Mouse (Mus musculus): ENCODE results near the gene Runx1. TPM values are rescaled to one million over a fixed set of nuclear protein-coding genes. Genes with fewer than 3 reads are reported as not detected.

Runx1 gene
- total RNA-seq, 1 experiment, result 7.4 TPM

- TF ChIP-seq ZC3H11A (IDR thresholded peaks at IDR 0.05; ENCODE audit: borderline replicate concordance, low read depth, low read length) (0 out of 2 replicates have a peak, but pooled peaks have one; percentile 77), CHD2 (IDR thresholded peaks at IDR 0.05; ENCODE audit: low read depth, low read length) (no peak), HCFC1 (IDR thresholded peaks at IDR 0.05; ENCODE audit: borderline replicate concordance, insufficient read depth, low read length) (no peak)
- no peak overlapping the region for H3K27ac ChIP-seq (ENCODE audit: insufficient read depth, low read depth, low read length, poor library complexity, severe bottlenecking)
- in situ Hi-C loops (cut with MboI; ENCODE audit: low sequenced_read_pairs in 2 of 2, unreplicated experiment in 2 of 2), result no loop called here
- no peaks in the 10 kb centered on the region for H3K9me3 ChIP-seq (ENCODE audit: control insufficient read depth, insufficient read depth, low read depth, low read length)
- peak; percentile 79 for DNase-seq (ENCODE audit: low read depth, low spot score)
- H3K36me3 ChIP-seq (ENCODE audit: control insufficient read depth, insufficient read depth, low read length, poor library complexity, severe bottlenecking), result no peaks in the 10 kb centered on the region
- H3K4me3 ChIP-seq (ENCODE audit: insufficient read depth in 1 of 2, low read depth in 1 of 2, low read length in 2 of 2, poor library complexity in 1 of 2, severe bottlenecking in 1 of 2), result no peak overlapping the region
- H3K4me1 ChIP-seq (ENCODE audit: control insufficient read depth in 2 of 2, insufficient read depth in 2 of 2, low read length in 2 of 2, poor library complexity in 1 of 2), result no peaks in the 10 kb centered on the region
- no peak overlapping the region for H3K9ac ChIP-seq (ENCODE audit: insufficient read depth, low read depth, low read length, poor library complexity, severe bottlenecking)
Measured at GRCm38 (mm10) chr16:92565708-92566107, 260.2 kb downstream of the Runx1 start.

- no peak overlapping the region for H3K4me3 ChIP-seq (ENCODE audit: insufficient read depth in 1 of 2, low read depth in 1 of 2, low read length in 2 of 2, poor library complexity in 1 of 2, severe bottlenecking in 1 of 2)
Measured at GRCm38 (mm10) chr16:92565291-92565690, 260.7 kb downstream of the Runx1 start.

GRCm38 (mm10) chr16:92555051-92555450 lies 270.9 kb downstream of the Runx1 start:
- H3K9me3 ChIP-seq (ENCODE audit: control insufficient read depth, insufficient read depth, low read depth, low read length), result no peaks in the 10 kb centered on the region
- H3K9ac ChIP-seq (ENCODE audit: insufficient read depth, low read depth, low read length, poor library complexity, severe bottlenecking), result no peak overlapping the region

More at GRCm38 (mm10) chr16:92565291-92565690, 260.7 kb downstream of the Runx1 start:
- in situ Hi-C loops (cut with MboI; ENCODE audit: low sequenced_read_pairs in 2 of 2, unreplicated experiment in 2 of 2), result no loop called here
- DNase-seq (ENCODE audit: low read depth, low spot score), result no peak
- TF ChIP-seq ZNF384 (IDR thresholded peaks at IDR 0.05; ENCODE audit: low read depth, low read length) (no peak), CHD2 (IDR thresholded peaks at IDR 0.05; ENCODE audit: low read depth, low read length) (no peak), MAFK (IDR thresholded peaks at IDR 0.05; ENCODE audit: insufficient read depth, low read depth, low read length) (no peak), HCFC1 (IDR thresholded peaks at IDR 0.05; ENCODE audit: borderline replicate concordance, insufficient read depth, low read length) (no peak), ZC3H11A (IDR thresholded peaks at IDR 0.05; ENCODE audit: borderline replicate concordance, low read depth, low read length) (no peak)
- Histone ChIP-seq H3K9ac (ENCODE audit: insufficient read depth, low read depth, low read length, poor library complexity, severe bottlenecking) (no peak overlapping the region), H3K36me3 (ENCODE audit: control insufficient read depth, insufficient read depth, low read length, poor library complexity, severe bottlenecking) (no peaks in the 10 kb centered on the region), H3K4me1 (ENCODE audit: control insufficient read depth in 2 of 2, insufficient read depth in 2 of 2, low read length in 2 of 2, poor library complexity in 1 of 2) (no peaks in the 10 kb centered on the region), H3K27ac (ENCODE audit: insufficient read depth, low read depth, low read length, poor library complexity, severe bottlenecking) (no peak overlapping the region), H3K9me3 (ENCODE audit: control insufficient read depth, insufficient read depth, low read depth, low read length) (no peaks in the 10 kb centered on the region)

GRCm38 (mm10) chr16:92552858-92553257 lies 273.1 kb downstream of the Runx1 start:
- TF ChIP-seq CHD2 (IDR thresholded peaks at IDR 0.05; ENCODE audit: low read depth, low read length), result no peak
- no peak for TF ChIP-seq ZC3H11A (IDR thresholded peaks at IDR 0.05; ENCODE audit: borderline replicate concordance, low read depth, low read length)
- no peak overlapping the region for H3K4me3 ChIP-seq (ENCODE audit: insufficient read depth in 1 of 2, low read depth in 1 of 2, low read length in 2 of 2, poor library complexity in 1 of 2, severe bottlenecking in 1 of 2)
- H3K36me3 ChIP-seq (ENCODE audit: control insufficient read depth, insufficient read depth, low read length, poor library complexity, severe bottlenecking), result no peaks in the 10 kb centered on the region
- no peak overlapping the region for H3K9ac ChIP-seq (ENCODE audit: insufficient read depth, low read depth, low read length, poor library complexity, severe bottlenecking)
- in situ Hi-C loops (cut with MboI; ENCODE audit: low sequenced_read_pairs in 2 of 2, unreplicated experiment in 2 of 2), result no loop called here
- no peak for DNase-seq (ENCODE audit: low read depth, low spot score)
- H3K27ac ChIP-seq (ENCODE audit: insufficient read depth, low read depth, low read length, poor library complexity, severe bottlenecking), result no peak overlapping the region
- H3K9me3 ChIP-seq (ENCODE audit: control insufficient read depth, insufficient read depth, low read depth, low read length), result no peaks in the 10 kb centered on the region
- H3K4me1 ChIP-seq (ENCODE audit: control insufficient read depth in 2 of 2, insufficient read depth in 2 of 2, low read length in 2 of 2, poor library complexity in 1 of 2), result no peaks in the 10 kb centered on the region

More at GRCm38 (mm10) chr16:92555051-92555450, 270.9 kb downstream of the Runx1 start:
- in situ Hi-C loops (cut with MboI; ENCODE audit: low sequenced_read_pairs in 2 of 2, unreplicated experiment in 2 of 2), result no loop called here
- no peak for TF ChIP-seq MAFK (IDR thresholded peaks at IDR 0.05; ENCODE audit: insufficient read depth, low read depth, low read length)
- TF ChIP-seq CHD2 (IDR thresholded peaks at IDR 0.05; ENCODE audit: low read depth, low read length), result no peak
- H3K36me3 ChIP-seq (ENCODE audit: control insufficient read depth, insufficient read depth, low read length, poor library complexity, severe bottlenecking), result no peaks in the 10 kb centered on the region
- H3K4me1 ChIP-seq (ENCODE audit: control insufficient read depth in 2 of 2, insufficient read depth in 2 of 2, low read length in 2 of 2, poor library complexity in 1 of 2), result no peaks in the 10 kb centered on the region
- no peak for DNase-seq (ENCODE audit: low read depth, low spot score)
- H3K4me3 ChIP-seq (ENCODE audit: insufficient read depth in 1 of 2, low read depth in 1 of 2, low read length in 2 of 2, poor library complexity in 1 of 2, severe bottlenecking in 1 of 2), result no peak overlapping the region
- H3K27ac ChIP-seq (ENCODE audit: insufficient read depth, low read depth, low read length, poor library complexity, severe bottlenecking), result no peak overlapping the region

GRCm38 (mm10) chr16:92552106-92552382 lies 273.9 kb downstream of the Runx1 start:
- Histone ChIP-seq H3K9ac (ENCODE audit: insufficient read depth, low read depth, low read length, poor library complexity, severe bottlenecking) (no peak overlapping the region), H3K4me3 (ENCODE audit: insufficient read depth in 1 of 2, low read depth in 1 of 2, low read length in 2 of 2, poor library complexity in 1 of 2, severe bottlenecking in 1 of 2) (no peak overlapping the region), H3K4me1 (ENCODE audit: control insufficient read depth in 2 of 2, insufficient read depth in 2 of 2, low read length in 2 of 2, poor library complexity in 1 of 2) (no peaks in the 10 kb centered on the region), H3K36me3 (ENCODE audit: control insufficient read depth, insufficient read depth, low read length, poor library complexity, severe bottlenecking) (no peaks in the 10 kb centered on the region), H3K9me3 (ENCODE audit: control insufficient read depth, insufficient read depth, low read depth, low read length) (no peaks in the 10 kb centered on the region), H3K27ac (ENCODE audit: insufficient read depth, low read depth, low read length, poor library complexity, severe bottlenecking) (no peak overlapping the region)
- DNase-seq (ENCODE audit: low read depth, low spot score), result no peak
- TF ChIP-seq CHD2 (IDR thresholded peaks at IDR 0.05; ENCODE audit: low read depth, low read length) (no peak), ZNF384 (IDR thresholded peaks at IDR 0.05; ENCODE audit: low read depth, low read length) (no peak), ZC3H11A (IDR thresholded peaks at IDR 0.05; ENCODE audit: borderline replicate concordance, low read depth, low read length) (no peak), HCFC1 (IDR thresholded peaks at IDR 0.05; ENCODE audit: borderline replicate concordance, insufficient read depth, low read length) (no peak), MAFK (IDR thresholded peaks at IDR 0.05; ENCODE audit: insufficient read depth, low read depth, low read length) (no peak)
- in situ Hi-C loops (cut with MboI; ENCODE audit: low sequenced_read_pairs in 2 of 2, unreplicated experiment in 2 of 2), result no loop called here

Measured in ES-E14 (cell line).